Mouse (Mus musculus): ENCODE data around the gene Lzic. TPM values are rescaled to one million over a fixed set of nuclear protein-coding genes. Genes with fewer than 3 reads are reported as not detected.

Gene Lzic
- polyA plus RNA-seq, 1 experiment, result 16.8 TPM

DNA sequence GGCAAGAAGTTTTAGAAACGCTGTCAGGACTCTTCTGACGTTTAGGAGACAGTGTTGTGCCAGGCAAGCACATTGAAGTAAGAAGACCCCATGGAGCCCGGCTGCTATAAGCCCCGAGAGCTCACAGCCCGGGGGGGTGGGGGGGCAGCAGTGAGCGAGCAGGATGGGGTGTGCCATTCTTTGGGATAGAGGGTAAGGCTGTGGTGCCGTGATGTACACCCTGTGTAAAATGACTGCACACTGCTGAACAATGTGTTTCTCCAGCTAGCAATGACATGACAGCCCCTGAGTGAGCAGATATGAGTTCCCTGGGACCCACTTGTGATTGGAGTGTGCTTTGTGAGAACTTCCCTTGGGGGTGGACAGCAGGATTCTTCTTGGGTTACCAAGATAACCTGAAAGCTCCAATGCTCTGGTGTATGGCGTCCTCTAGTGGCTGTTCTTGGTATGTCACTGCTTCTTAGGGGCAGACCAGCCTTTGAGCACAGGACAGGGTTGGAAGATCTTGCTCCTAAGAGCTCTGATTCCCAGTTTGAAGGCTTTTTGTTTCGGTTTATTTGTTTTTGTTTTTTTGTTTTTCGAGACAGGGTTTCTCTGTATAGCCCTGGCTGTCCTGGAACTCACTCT is 58.0 kb downstream of the Lzic start:
- peaks cover 15% of the 10 kb centered on the region for H3K36me3 ChIP-seq (ENCODE audit: control insufficient read depth, insufficient read depth, low read length)
- no peaks in the 10 kb centered on the region for H3K27me3 ChIP-seq (ENCODE audit: control insufficient read depth, insufficient read depth, low read length)
- no peak for TF ChIP-seq POLR2A (IDR thresholded peaks at IDR 0.05; ENCODE audit: low read depth, low read length)
- TF ChIP-seq CTCF (IDR thresholded peaks at IDR 0.05; ENCODE audit: extremely low read depth, insufficient read length, insufficient replicate concordance, low read depth, low read length), result peak; percentile 89; the same call in 1 of the 2 replicates
- no peak overlapping the region for H3K27ac ChIP-seq (ENCODE audit: insufficient read depth, low read depth, low read length)
- H3K4me1 ChIP-seq (ENCODE audit: control insufficient read depth, insufficient read depth, insufficient read length, low read length), result no peaks in the 10 kb centered on the region
- no peak overlapping the region for H3K4me3 ChIP-seq (ENCODE audit: low read depth, low read length)
- 59% methylated on average over 10 of the region's 10 CpGs for WGBS

DNA sequence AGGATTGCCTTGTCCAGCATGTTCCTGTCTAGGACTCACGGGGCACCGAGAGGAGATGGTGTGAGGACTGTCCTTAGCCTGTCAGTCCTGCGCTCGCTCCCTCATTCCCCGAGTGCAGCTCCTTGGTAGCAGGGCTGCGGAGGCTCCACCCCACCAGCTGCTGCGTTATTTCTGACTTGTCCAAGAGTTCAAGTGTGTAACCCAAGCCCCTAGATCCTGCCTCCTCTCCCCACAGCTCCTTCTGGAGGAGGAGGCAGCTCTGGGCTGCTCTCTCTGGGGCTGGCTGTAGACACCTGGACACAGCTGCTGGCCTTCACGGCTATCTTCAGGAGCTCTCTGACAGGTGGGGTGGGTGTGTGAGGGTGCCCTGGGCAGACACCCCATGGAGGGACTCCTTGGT is 59.9 kb downstream of the Lzic start:
- H3K27me3 ChIP-seq (ENCODE audit: control insufficient read depth, insufficient read depth, low read length), result no peaks in the 10 kb centered on the region
- H3K4me1 ChIP-seq (ENCODE audit: control insufficient read depth, insufficient read depth, insufficient read length, low read length), result no peaks in the 10 kb centered on the region
- WGBS, result 86% methylated on average over 8 of the region's 8 CpGs
- no peak overlapping the region for H3K27ac ChIP-seq (ENCODE audit: insufficient read depth, low read depth, low read length)
- H3K4me3 ChIP-seq (ENCODE audit: low read depth, low read length), result no peak overlapping the region
- no peak for TF ChIP-seq CTCF (IDR thresholded peaks at IDR 0.05; ENCODE audit: extremely low read depth, insufficient read length, insufficient replicate concordance, low read depth, low read length)
- TF ChIP-seq POLR2A (IDR thresholded peaks at IDR 0.05; ENCODE audit: low read depth, low read length), result no peak
- peaks cover 18% of the 10 kb centered on the region for H3K36me3 ChIP-seq (ENCODE audit: control insufficient read depth, insufficient read depth, low read length)

Other genes starting within 250 kb of the Lzic start
- 9.4 and 19.4 TPM in 2 replicates for gene Kif1b, start 177.5 kb upstream of the Lzic start, polyA plus RNA-seq (2012; rRNA removed)
- 51.0 and 115 TPM in 2 replicates for gene Ube4b, start 58.5 kb upstream of the Lzic start, polyA plus RNA-seq (2012; rRNA removed)
- gene Rbp7, start 30.3 kb upstream of the Lzic start, polyA plus RNA-seq (2012; rRNA removed), result 1.0 and 3.9 TPM in 2 replicates
- gene Tmem274, start 7.9 kb upstream of the Lzic start, polyA plus RNA-seq (2012; rRNA removed), result not detected in 2 replicates
- 6.4 and 9.8 TPM in 2 replicates for gene Nmnat1, start within 50 bp of the Lzic start, polyA plus RNA-seq (2012; rRNA removed)
- 10.8 and 27.2 TPM in 2 replicates for gene Ctnnbip1, start 33.0 kb downstream of the Lzic start, polyA plus RNA-seq (2012; rRNA removed)
- 35.6 and 76.4 TPM in 2 replicates for gene Clstn1, start 101.2 kb downstream of the Lzic start, polyA plus RNA-seq (2012; rRNA removed)
- 7.0 and 11.7 TPM in 2 replicates for gene Pik3cd, start 217.3 kb downstream of the Lzic start, polyA plus RNA-seq (2012; rRNA removed)

All from small intestine, adult 2 months (tissue).